Mouse (Mus musculus) adrenal gland, postnatal 10 days (tissue): Measurements from ENCODE around the gene Fam107b. TPM values are rescaled to one million over a fixed set of nuclear protein-coding genes. Genes with fewer than 3 reads are reported as not detected.
A peak's percentile ranks its signal among the peaks of the same experiment; 100 is the strongest.

Experiments
- DNase-seq: peaks from one replicate; pipeline ENCODE4 v3.0.0; 2021; ENCODE audit warnings: mixed read lengths
- total RNA-seq, 2 experiments: library from RNA; stranded (reverse); gene quantifications; 2 replicates each; pipeline ENCODE4 v1.2.3; 2021

The Fam107b gene
- total RNA-seq, 2 experiments from 2014 or later = 22.9 to 36.9 TPM

DNA sequence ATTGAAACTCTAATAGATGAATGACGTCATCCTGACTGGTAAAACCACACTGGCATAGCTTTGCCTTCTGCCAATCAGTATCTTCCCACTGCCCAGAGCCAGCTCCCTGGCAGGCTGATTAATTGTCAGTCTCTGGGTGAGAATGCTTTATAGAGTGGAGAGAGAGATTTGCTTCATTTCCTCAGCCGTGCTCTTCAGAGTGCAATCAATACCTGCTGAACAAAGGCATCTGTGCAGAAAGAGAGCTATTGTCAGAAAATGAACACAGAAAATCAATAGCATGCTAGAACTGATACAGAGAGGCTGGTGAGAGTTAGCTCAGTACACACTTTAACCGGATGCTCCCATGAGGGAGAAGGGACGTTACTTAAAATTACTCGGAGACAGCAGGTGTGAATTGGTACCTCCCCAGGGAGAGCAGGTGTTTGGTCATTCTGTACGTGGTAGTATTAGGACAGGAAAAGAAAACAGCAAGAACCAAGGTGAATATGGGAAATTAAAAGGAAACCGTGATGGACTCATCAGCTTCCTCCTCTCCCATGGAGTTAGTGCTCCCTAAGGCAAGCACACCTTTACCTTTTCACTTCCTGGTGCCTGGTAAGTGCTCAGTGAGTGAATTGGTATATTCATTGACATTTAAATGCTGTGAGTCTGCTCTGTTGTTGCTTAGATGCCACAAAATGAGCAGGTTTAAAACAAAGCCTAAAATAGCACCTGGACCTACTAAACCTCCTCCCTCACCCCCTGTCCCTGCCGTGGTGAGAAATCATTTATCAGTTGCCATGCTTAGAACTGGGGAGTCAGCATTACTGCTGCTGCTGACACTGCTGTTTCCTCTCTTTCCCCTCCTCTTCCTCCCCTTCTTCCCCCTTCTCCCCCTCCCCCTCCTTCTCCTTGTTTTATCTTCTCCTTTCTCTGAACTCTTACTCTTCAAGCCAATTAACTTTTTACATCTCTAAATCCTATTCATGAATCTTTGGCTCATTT, 38.9 kb downstream of the Fam107b start:
- DNase-seq = no peak

DNA sequence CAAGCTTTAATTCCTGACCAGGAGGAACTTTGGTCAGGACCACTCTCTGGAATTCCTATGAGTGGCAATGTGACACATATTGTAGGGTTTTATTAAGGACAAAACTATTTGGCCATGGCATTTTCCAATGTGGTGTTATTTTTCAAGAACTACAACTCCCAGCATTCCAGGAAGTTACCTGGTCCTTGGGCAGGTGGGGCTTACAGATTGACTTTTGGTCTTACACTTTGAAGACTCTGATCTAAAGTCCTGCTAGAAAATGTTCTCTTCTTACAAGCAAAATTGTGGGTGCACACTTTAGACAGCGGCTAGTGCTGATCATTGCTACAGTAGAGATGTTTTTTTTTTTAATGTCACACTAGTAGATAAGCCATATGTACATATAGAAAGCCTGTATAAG, 48.2 kb downstream of the Fam107b start:
- no peak for DNase-seq

DNA sequence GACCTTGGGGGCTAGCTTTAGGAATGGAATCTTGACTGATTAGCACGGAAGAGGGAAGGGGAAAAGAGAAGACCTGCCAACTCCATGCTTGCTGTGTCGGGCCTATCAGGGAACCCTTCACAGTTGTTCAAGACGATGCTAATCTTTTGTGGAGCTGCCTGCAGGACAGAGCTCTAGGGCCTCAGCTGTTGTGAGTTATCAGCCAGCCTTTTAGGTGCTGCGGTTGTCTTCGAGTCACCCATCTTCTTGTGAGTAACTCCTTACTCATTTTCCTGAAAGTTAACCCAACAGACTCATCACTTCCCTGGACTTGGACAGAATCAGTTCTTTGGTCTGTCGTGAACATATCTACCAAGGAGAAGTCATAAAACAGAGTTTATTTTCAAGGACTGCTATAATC, 51.3 kb downstream of the Fam107b start:
- DNase-seq = no peak

DNA sequence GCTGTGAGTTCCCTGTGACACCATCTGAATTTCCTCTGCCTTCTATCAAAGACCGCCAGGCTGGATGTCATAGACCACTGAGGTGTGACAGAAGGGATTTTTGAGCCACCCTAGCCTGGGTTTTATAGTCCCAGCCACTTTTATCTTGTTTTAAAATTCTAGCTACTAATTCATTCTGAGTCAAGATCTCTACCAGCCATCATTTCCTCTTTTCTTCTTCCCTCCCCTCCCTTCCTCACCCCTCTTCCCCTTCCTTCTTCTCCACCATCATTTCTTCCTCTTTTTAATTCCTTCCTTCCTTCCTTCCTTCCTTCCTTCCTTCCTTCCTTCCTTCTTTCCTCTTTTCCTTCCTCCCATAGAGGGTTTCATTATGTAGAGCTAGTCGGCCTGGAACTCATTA, 51.9 kb downstream of the Fam107b start:
- DNase-seq = no peak

DNA sequence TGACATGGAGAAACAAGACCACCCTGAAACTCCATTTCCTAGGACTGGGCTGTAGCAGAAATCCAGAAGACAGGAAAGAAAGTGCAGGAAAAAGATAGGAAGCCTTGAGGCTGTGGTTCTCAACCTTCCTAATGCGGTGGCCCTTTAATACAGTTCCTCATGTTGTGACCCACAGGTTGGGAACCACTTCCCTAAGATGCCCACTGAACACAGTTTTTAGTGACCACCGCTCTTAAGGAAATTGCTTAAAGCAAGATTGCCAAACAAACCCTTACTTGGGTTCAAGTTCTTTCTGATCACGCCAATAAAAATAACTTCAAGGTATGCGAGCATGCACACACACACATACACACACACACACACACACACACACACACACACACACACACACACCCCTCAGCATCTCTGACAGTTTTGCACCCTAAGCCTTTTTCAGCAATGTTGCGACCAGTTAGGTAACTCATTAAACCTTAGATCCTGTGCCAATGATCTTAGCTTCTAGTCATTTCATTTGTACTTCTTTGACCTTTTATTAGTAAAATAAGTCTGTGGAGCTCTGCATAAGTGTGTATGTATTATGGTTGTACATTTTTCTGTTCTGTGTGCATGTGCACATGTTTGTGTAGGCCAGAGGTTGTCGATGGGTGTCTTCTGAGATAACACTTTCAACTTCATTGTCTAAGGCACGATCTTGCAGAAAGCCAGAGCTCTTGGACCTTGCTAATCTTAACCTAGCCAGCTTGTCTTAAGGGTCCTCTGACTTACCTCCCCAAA, 53.1 kb downstream of the Fam107b start:
- DNase-seq = no peak

DNA sequence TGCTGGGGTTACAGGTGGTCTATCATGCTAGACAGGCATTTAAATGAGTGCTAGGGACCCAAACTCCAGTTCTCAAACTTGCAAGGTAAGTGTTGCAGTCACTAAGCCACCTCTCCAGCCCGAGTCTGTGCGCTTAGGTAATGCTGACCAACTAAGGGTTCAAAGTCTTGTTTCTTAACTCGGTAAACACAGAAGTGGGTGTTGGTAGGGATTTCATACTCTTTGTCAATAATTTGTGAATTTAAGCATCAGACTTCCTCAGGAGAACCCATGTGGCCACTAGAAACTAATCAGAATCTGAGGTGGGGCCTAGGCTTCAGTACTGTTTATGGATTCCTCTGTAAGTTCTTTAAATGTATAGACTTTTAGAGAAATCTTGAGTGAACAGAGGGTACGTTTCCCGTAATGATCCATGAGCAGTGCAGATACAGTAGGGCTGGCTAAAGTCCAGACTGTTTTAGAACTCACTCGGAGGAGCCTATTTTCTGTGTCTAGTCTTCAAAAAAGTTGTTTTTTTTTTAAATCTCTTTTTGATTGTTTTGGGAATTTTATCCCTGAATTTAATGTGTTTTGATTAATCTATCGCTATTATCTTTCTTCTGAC, 53.8 kb downstream of the Fam107b start:
- no peak for DNase-seq

DNA sequence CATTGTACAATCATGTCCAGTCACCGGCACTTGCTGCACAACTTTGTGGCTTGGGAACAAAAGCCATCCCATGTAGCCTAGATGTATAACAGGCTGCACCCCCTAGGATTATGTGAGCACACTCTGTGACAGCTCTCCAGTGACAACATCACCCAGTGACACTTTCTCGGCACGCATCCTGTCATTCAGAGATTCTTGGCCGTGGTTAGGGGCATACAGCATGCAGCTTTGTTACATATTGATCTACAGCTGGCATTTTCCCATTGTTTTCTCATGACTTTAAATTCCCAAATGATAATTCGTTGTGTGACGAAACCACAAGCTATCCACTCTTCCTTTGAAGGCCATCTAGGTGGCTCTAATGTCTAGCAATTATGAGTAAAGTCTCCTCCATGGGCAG, 58.8 kb downstream of the Fam107b start:
- no peak for DNase-seq

DNA sequence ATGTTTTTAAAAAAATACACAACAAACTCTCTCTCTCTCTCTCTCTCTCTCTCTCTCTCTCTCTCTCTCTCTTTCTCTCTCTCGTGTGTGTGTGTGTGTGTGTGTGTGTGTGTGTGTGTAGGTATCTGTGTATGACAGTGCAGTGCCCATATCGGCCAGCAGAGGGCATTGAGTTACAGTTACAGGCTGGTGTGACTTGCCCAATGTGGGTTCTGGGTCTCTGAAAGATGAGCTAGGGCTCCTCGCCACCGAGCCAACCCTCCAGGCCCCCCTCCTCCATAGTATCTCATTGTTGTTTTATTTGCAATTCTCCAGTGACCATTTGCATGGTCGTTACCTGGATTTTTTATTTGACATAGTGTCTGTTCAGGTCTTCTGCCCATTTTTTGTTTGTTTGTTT, 59.5 kb downstream of the Fam107b start:
- no peak for DNase-seq

DNA sequence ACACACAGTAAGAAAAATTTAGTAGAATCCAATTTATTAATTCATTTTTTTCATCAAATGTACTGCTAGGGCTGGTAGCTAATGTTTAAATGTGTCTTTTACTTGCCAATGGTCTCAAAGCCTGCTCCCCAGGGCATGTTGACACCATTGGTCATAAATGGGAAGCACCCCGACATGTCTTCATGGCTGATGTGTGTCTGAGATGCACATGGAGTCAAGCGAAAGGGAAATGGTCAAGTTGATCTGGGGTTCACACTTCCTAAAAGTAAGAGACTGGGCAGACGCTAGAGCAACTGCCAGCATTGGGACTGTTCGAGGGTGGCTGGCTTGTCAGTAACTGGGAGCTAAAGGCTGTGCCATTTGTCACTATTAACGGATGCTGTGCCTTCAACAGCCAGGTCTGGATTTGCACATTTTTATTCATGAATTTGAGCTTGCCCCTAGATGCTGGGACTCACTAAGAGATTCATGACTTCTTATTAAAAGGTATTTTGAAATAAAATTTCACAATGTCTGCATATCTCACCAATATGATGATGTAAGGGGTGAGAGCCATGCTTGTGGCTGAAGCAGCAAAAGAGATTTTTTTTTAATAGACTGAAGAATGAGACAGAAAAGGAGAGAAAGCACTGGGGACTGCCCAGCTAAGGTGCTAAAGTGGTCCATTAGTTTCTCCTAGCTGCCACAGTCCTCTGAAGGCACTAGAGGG, 60.6 kb downstream of the Fam107b start:
- DNase-seq = no peak

DNA sequence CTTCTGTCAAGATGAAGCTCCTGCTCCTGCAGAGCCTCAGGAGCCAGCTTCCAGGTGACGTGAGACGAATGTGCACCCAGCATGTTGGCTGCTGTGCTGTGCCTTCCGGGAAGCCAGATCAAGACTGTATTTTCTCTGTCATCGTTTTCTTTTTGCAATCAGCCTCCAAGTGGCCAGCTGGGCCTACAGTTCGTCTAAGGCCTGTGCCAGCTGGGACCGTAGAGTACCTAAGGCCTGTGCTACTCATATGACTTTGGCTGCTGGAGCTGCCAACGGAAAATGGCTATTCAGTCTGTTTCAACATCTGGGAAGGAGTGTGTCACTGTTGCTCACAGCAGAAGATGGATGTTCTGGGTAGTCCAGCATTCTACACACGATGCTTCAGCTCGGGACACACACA, 62.8 kb downstream of the Fam107b start:
- DNase-seq = peak; percentile 27

DNA sequence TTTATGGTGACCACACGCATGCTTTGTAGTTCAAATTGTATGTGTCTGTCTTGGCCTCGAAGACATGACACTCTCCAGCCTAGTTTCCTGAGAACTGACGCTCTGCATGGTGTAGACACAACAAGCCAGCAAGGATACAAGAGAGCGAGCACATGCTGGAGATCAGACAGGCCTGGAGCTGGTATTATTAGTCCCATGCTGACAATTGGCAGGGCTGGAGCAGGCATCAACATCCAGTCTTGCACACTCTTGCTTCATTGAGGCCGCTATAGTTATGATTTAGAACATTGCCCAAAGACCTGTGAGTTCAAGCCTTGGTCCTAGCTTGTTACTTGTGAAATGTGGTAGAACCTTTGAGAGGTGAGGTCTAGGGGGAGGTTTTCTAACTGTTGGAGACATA, 66.5 kb downstream of the Fam107b start:
- no peak for DNase-seq

DNA sequence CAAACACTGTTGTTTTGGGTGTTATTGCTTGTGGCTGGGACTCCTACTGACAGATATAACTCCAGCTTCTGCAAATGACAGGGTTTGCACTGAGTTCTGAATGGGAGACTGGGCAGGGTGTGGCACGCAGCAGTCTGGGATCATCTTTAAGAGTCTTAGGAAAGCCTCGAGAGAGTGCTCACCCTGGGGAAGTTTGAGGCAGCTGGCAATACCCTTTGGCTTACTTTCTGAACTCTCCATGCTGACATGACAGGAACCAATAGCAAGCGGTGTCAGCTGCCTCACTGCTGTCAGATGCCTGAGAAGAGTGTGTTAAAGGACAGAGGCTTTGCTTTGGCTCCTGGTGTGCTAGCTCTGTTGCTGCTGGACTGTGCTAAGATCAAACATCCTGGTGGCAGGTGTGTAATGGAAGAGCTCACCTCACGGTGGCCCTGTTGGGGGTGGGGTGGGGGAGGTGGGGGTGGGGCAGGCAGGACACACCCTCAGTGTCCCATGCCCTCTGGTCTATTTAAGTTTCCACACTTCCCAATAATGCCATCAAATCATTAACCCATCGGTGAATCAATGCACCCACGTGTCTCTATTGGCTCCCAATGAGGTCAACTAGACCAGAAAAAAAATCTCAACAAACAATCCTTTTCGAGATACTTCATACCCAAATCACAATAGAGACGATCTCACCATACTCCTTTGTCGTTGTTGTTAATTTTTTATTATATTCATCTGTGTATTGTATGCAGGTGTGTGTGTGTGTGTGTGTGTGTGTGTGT, 70.9 kb downstream of the Fam107b start:
- peak; percentile 37 for DNase-seq

DNA sequence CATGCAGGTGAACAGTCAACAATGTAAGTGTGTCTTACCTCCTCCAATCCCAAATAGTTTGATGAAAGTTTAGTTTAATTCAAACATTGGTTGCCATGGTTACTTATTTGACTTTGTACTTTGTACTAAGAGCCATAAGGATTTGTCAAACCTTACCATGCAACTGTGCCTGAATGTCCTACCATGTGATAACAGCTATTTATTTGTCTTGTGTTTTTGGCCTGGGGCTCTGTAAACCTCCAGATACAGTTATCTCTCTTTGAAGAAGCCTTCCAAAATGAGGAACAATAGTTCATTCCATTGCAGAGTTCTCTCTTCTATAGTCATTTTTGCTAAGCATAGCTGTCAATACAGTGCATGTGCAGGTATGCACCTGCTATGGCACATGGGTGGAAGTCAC, 72.7 kb downstream of the Fam107b start:
- DNase-seq = no peak

DNA sequence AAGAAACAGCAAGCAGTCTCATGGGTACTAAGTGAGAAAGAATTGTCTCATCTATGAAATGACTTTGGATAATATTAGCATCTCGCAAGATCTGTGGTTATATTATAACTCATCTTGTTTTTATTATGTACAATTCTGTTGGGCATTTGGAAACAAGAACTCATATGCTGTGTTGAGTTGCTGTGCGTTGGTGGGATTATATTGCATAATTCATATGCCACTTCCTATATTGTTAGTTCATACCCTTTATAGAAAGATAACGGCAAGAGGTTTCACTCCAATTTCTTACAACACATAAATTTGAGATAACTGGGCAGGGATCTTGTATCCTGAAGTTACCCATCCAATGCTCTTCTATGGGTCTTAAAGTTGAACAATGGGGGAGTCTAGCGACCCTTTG, 75.5 kb downstream of the Fam107b start:
- DNase-seq = no peak

DNA sequence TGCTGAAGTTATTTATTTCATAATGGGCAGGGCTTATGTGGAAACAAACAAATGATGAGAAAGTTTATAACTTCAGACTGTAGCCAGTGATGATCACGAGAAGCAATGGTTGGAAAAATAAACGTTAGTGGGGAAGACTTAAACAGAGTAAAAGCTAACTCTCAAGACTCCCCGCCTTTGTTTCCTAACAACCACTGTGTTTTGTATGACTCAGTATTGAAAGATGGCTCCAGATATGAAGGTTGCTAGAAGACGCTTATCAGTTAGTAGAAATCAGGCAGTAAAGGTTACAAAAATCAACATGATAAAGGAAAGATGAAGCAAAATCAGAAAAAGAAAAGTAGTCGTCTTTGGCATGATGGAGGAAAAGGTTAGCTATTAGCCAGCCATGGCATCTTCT, 78.9 kb downstream of the Fam107b start:
- no peak for DNase-seq

DNA sequence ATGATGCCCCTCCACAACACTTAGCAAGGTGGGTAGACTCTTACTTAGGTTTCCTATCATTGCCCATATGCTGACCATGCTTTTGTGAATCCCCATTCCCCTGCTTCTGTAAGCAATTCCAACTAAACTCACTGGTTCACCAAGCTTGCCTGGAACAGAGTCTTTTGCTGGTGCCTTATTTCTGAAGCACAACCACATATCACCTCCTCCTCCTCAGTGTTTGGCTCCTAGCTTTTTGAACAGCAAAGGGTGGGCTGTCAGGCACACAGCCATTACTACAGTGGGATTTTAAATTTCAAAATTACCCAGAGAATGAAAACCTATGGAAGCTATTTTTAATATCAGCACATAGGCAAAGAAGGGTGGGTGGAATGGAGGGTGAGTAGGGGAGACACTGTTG, 84.3 kb downstream of the Fam107b start:
- no peak for DNase-seq

DNA sequence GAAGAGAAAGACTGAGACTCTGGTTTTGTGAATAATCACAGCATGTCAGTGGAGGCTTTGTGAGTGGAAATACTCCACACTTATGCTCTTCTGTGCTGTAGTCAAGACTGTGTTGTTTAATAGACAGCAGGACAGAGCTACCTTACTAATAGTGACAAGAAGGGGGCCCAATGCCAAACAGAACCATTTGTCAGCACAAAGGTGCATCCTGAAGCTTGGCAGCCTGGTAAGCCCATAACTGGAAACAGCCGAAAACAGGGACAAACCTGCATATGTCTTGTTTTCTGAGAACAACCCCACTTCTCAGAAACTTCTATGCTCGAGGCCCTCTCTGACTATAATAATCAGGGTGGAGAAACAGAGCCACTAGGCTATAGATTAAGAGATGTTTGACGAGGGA, 85.8 kb downstream of the Fam107b start:
- no peak for DNase-seq

DNA sequence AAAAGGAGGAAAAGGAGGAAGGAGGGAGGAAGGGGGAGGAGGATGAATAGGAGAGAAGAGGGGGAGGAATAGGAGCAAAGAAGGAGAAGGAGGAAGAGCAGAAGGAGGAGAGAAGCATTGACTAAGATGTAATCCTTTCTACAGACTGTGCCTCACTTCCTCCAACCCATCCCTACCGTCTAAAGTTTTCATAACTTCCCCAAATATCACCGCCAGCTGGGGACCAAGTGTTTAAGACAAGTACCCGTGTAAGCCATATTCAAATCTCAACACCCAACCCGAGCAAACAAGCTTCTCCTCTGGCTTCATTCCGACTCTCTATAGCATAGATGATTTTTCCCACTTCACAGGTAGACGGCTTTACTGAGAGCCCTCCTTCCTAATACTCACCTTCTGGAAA, 86.5 kb downstream of the Fam107b start:
- no peak for DNase-seq

DNA sequence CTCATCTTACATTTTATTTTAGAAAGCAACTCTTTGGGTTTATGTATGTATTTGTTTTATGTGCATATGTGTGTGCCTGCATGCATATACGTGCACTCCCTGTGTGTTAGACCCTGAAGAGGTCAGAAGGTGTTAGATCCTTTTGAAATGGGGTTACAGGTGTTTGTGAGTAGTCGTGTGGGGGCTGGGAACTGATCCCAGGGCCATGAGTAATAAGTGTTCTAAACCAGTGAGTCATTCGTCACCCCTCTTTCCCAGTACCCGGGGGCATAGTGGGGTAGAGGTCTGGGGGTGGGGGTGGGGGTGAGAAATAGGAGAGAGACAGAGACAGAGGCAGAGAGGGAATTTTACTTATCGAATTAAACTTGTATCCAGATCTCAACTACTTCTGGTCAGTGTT, 87.1 kb downstream of the Fam107b start:
- no peak for DNase-seq

DNA sequence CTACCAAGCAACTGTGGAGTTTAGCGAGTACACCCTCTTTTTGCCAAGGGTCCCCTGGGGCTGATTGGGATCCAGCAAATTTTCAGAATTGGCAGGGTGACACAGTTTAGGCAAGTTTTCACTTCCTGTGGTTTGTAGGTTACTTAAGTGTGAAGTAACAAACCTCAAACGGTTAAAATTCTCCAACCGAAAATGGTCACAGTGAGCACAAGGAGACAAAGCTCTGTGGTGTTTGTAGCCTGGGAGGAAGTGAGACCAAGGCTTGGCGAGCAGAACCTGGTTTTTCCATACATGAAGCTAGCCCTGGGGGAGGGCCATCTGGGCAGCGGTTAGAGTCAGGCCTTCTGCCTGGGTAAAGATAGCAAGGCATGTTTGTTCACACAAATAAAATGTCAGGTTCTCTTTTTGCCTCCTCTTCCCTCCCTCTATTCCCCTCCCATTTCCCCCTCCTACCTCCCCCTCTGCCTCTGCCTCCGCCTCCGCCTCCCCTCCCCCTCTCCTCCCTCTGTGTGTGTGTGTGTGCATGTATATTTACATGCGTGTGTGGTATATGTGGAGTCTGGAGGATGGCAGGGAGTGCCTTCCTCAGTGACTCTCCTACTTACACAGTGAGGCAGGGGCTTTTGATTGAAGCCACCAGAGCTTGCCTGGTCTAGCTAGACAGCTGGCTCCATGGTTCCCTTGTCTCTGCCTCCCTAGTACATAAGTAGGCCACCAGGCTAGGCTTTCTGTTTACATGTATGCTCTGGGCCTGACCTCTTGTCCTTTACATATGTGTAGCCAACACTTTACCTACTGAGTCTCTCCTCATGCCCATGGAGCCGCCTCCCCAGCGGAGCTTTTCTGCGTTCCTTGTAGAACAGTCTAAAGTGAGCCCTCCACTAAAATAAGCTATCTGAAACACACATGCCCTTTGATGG, 87.8 kb downstream of the Fam107b start:
- DNase-seq = peak; percentile 69
